Mouse (Mus musculus): ENCODE data around the gene Xrcc4. TPM values are rescaled to one million over a fixed set of nuclear protein-coding genes. Genes with fewer than 3 reads are reported as not detected.
"Not testable (repeated sequence)": the region's sequence is repeated elsewhere in the genome, so short reads cannot be mapped to it uniquely, and the experiment has no call there.

The Xrcc4 gene
- total RNA-seq (2014; fragmentation: Nextera tagmentation) (16.8 and 17.8 TPM in 2 replicates), total RNA-seq (2017) (21.0 and 23.9 TPM in 2 replicates), polyA plus RNA-seq (2012) (0.41 and 0.66 TPM in 2 replicates)

- peak within 1 kb of the TSS; percentile 82 for H3K4me3 ChIP-seq (ENCODE audit: low read depth, low read length)
- H3K4me1 ChIP-seq (ENCODE audit: insufficient read depth, low read depth, low read length), result peaks cover 3% of the 10 kb centered on the region; the same call in 1 of the 2 replicates
- H3K36me3 ChIP-seq (replicated peaks), result peaks cover 11% of the 10 kb centered on the region
- DNase-seq (ENCODE audit: low spot score) (peak; percentile 80), ATAC-seq (ENCODE audit: extremely low read depth, insufficient number of reproducible peaks, low FRiP score, poor library complexity, severe bottlenecking) (peak; percentile 97)
- no peaks in the 10 kb centered on the region for H3K9me3 ChIP-seq (replicated peaks)
- H3K27me3 ChIP-seq (ENCODE audit: insufficient read depth, low read length), result no peaks in the 10 kb centered on the region
- TF ChIP-seq TAL1 (conservative IDR thresholded peaks at IDR 0.05; ENCODE audit: low read depth, low read length) (no peak), POLR2AphosphoS5 (IDR thresholded peaks at IDR 0.05; ENCODE audit: insufficient replicate concordance, low read depth, low read length) (no peak), GATA2 (IDR thresholded peaks at IDR 0.05; ENCODE audit: borderline replicate concordance, low read depth, low read length) (no peak), CTCF (IDR thresholded peaks at IDR 0.05; ENCODE audit: low read depth, low read length) (no peak), GATA1 (IDR thresholded peaks at IDR 0.05; ENCODE audit: borderline replicate concordance, low read length) (no peak)
Observed at GRCm38 (mm10) chr13:90088962-90089824, at the start of gene Xrcc4, which contains the start of gene Tmem167. Xrcc4 (minus strand) TSS chr13:90089608. Tmem167 (plus strand) TSS chr13:90089123.

DNA sequence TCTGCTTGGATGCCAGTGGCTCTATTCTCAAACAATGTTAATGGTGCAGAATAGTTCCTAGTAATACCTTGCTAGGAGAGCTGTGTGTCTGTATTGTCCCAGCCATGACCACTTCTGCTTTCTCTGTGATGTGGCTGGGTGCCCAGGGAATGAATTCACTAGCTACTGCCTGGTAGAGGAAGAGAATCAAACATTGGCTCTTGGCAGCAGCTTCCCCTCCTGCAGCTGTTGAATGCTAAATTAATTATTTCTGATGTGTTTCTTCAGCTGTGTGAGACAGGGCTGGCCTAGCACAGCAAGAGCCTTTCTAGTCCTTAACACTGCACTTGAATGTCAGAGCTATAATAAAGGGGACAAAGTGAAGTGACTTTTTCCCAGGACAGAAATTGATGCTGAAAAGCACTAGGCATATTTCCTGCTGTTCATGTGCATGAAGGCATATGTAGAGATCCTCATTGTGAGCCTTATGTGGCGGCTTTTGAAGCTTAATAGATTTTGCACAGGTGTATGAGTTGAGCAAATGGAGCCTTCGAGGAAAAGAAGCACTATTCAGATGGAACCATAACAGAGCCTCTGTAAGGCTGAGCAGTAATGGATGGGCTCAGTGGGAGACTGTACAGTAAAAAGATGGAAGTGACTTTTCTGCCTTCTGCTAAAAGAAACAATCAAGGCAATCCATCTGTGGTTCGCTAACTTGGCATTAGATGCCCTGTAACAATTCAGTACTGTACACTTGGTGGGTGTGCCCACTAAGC lies 46.9 kb upstream of the Xrcc4 start:
- Histone ChIP-seq H3K4me3 (ENCODE audit: low read depth, low read length) (no peak overlapping the region), H3K4me1 (ENCODE audit: insufficient read depth, low read depth, low read length) (no peaks in the 10 kb centered on the region), H3K36me3 (replicated peaks) (no peaks in the 10 kb centered on the region), H3K9me3 (replicated peaks) (no peaks in the 10 kb centered on the region), H3K27me3 (ENCODE audit: insufficient read depth, low read length) (peaks cover 4% of the 10 kb centered on the region; the same call in 1 of the 2 replicates)
- no peak for ATAC-seq (ENCODE audit: extremely low read depth, insufficient number of reproducible peaks, low FRiP score, poor library complexity, severe bottlenecking)
- no peak for TF ChIP-seq TAL1 (conservative IDR thresholded peaks at IDR 0.05; ENCODE audit: low read depth, low read length)
- no peak for TF ChIP-seq CTCF (IDR thresholded peaks at IDR 0.05; ENCODE audit: low read depth, low read length)
- no peak for TF ChIP-seq POLR2AphosphoS5 (IDR thresholded peaks at IDR 0.05; ENCODE audit: insufficient replicate concordance, low read depth, low read length)
- no peak for DNase-seq (ENCODE audit: low spot score)

- TF ChIP-seq GATA1 (IDR thresholded peaks at IDR 0.05; ENCODE audit: borderline replicate concordance, low read length), result no peak
- no peak for ATAC-seq (ENCODE audit: extremely low read depth, insufficient number of reproducible peaks, low FRiP score, poor library complexity, severe bottlenecking)
Observed at GRCm38 (mm10) chr13:90111681-90112080, 22.3 kb upstream of the Xrcc4 start.

GRCm38 (mm10) chr13:90108746-90109145 lies 19.3 kb upstream of the Xrcc4 start:
- H3K4me1 ChIP-seq (ENCODE audit: insufficient read depth, low read depth, low read length); H3K4me3 ChIP-seq (ENCODE audit: low read depth, low read length); H3K9me3 ChIP-seq (replicated peaks); DNase-seq (ENCODE audit: low spot score); ATAC-seq (ENCODE audit: extremely low read depth, insufficient number of reproducible peaks, low FRiP score, poor library complexity, severe bottlenecking); H3K27me3 ChIP-seq (ENCODE audit: insufficient read depth, low read length): not testable (repeated sequence)
- H3K36me3 ChIP-seq (replicated peaks), result peaks cover 32% of the 10 kb centered on the region

More at GRCm38 (mm10) chr13:90111681-90112080, 22.3 kb upstream of the Xrcc4 start:
- DNase-seq (ENCODE audit: low spot score), result no peak
- Histone ChIP-seq H3K36me3 (replicated peaks) (peaks cover 8% of the 10 kb centered on the region), H3K4me3 (ENCODE audit: low read depth, low read length) (no peak overlapping the region), H3K4me1 (ENCODE audit: insufficient read depth, low read depth, low read length) (no peaks in the 10 kb centered on the region), H3K27me3 (ENCODE audit: insufficient read depth, low read length) (no peaks in the 10 kb centered on the region), H3K9me3 (replicated peaks) (no peaks in the 10 kb centered on the region)

- no peaks in the 10 kb centered on the region for H3K9me3 ChIP-seq (replicated peaks)
- DNase-seq (ENCODE audit: low spot score) (no peak), ATAC-seq (ENCODE audit: extremely low read depth, insufficient number of reproducible peaks, low FRiP score, poor library complexity, severe bottlenecking) (no peak)
- H3K4me1 ChIP-seq (ENCODE audit: insufficient read depth, low read depth, low read length), result no peaks in the 10 kb centered on the region
- H3K27me3 ChIP-seq (ENCODE audit: insufficient read depth, low read length), result no peaks in the 10 kb centered on the region
- no peak overlapping the region for H3K4me3 ChIP-seq (ENCODE audit: low read depth, low read length)
- peaks cover 42% of the 10 kb centered on the region for H3K36me3 ChIP-seq (replicated peaks)
- no peak for TF ChIP-seq POLR2AphosphoS5 (IDR thresholded peaks at IDR 0.05; ENCODE audit: insufficient replicate concordance, low read depth, low read length)
- no peak for TF ChIP-seq GATA2 (IDR thresholded peaks at IDR 0.05; ENCODE audit: borderline replicate concordance, low read depth, low read length)
- TF ChIP-seq TAL1 (conservative IDR thresholded peaks at IDR 0.05; ENCODE audit: low read depth, low read length), result no peak
- TF ChIP-seq CTCF (IDR thresholded peaks at IDR 0.05; ENCODE audit: low read depth, low read length), result no peak
- no peak for TF ChIP-seq GATA1 (IDR thresholded peaks at IDR 0.05; ENCODE audit: borderline replicate concordance, low read length)
Observed at GRCm38 (mm10) chr13:90106139-90106538, 16.7 kb upstream of the Xrcc4 start.

GRCm38 (mm10) chr13:90101514-90101913 lies 12.1 kb upstream of the Xrcc4 start:
- Histone ChIP-seq H3K4me1 (ENCODE audit: insufficient read depth, low read depth, low read length) (no peaks in the 10 kb centered on the region), H3K4me3 (ENCODE audit: low read depth, low read length) (no peak overlapping the region), H3K36me3 (replicated peaks) (peaks cover 47% of the 10 kb centered on the region), H3K27me3 (ENCODE audit: insufficient read depth, low read length) (no peaks in the 10 kb centered on the region), H3K9me3 (replicated peaks) (no peaks in the 10 kb centered on the region)
- no peak for DNase-seq (ENCODE audit: low spot score)
- no peak for ATAC-seq (ENCODE audit: extremely low read depth, insufficient number of reproducible peaks, low FRiP score, poor library complexity, severe bottlenecking)
- TF ChIP-seq CTCF (IDR thresholded peaks at IDR 0.05; ENCODE audit: low read depth, low read length), result no peak
- no peak for TF ChIP-seq POLR2AphosphoS5 (IDR thresholded peaks at IDR 0.05; ENCODE audit: insufficient replicate concordance, low read depth, low read length)
- TF ChIP-seq GATA1 (IDR thresholded peaks at IDR 0.05; ENCODE audit: borderline replicate concordance, low read length), result no peak
- TF ChIP-seq GATA2 (IDR thresholded peaks at IDR 0.05; ENCODE audit: borderline replicate concordance, low read depth, low read length), result no peak
- TF ChIP-seq TAL1 (conservative IDR thresholded peaks at IDR 0.05; ENCODE audit: low read depth, low read length), result no peak

Measured in G1E (cell line).